Mouse (Mus musculus): Measurements from ENCODE around the gene Gm10663. TPM values are rescaled to one million over a fixed set of nuclear protein-coding genes. Genes with fewer than 3 reads are reported as not detected.
A peak's percentile ranks its signal among the peaks of the same experiment; 100 is the strongest.

Gene Gm10663
- polyA plus RNA-seq (2015; fragmentation: Nextera tagmentation; extraction: Ambion mirVana), result not detected in 2 replicates

DNA sequence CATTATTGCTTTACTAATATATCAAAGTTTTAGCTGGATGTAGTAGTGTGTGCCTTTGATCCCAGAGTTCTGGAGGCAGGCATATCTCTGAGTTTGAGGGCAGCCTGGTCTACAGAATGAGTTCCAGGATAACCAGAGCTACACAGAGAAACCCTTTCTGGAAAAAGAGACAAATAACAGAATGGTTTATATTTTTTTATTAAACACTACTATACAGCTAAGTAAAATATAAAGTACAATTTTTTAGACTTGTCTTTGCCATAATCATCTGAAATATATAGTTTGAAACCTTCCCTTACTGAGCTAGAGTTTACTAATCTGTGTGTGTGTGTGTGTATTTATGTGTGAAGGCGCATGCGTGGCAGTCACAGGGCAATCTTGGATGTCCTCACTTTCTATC, at the start of gene Gm10663:
TSS of gene Gm10663 (plus strand) at position 301 of the 400 bp plus-strand sequence.
- Histone ChIP-seq H3K9me3 (ENCODE audit: control insufficient read depth, low read length) (no peaks in the 10 kb centered on the region), H3K9ac (ENCODE audit: low read length) (no peak within 1 kb of the TSS), H3K27ac (ENCODE audit: low read length) (no peak within 1 kb of the TSS), H3K4me2 (ENCODE audit: low read depth, low read length) (peak within 1 kb of the TSS; percentile 22; the same call in 1 of the 2 replicates), H3K4me3 (ENCODE audit: low read length) (no peak within 1 kb of the TSS), H3K36me3 (ENCODE audit: control insufficient read depth, insufficient read depth, low read length) (no peaks in the 10 kb centered on the region), H3K4me1 (replicated peaks; ENCODE audit: control insufficient read depth, insufficient read depth, low read length) (no peaks in the 10 kb centered on the region), H3K27me3 (ENCODE audit: control insufficient read depth, insufficient read depth, low read depth, low read length) (no peaks in the 10 kb centered on the region)
- ATAC-seq (ENCODE audit: low read depth), result no peak
- 81% methylated on average over 2 of the region's 2 CpGs for WGBS

DNA sequence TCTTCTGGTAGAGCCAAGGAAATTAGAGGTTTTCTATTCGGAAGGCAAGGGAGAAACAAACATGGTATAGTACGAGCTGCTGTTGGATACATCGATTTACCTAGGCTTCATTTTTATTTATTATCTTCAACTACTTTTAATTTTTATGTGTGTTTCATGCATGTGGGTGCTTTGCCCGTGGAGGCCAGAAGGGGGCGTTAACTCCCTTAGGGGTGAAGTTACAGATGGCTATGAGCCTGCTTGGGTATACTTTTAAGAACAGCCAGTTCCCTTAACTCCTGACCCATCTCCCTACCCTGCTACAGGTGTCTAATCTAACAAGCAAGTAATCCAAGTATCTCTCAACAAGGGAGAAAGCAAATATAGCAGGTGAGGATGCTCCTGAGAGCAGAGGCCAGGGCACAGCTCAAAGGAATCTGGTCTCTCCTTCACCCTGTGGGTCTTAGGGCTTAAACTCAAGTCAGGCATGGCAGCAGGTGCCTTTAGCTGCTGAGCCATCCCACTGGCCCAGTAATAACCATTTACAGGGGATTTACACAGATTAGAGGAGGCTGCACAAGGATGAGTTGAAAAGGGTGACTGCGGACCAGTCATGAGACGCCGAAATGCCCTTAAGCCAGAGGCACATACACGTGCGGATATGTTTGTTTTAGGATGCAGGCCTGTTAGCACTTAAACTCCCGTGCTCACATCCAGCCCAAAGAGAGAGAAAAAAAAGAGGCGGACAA, 45.7 kb upstream of the Gm10663 start:
- no peak overlapping the region for H3K9ac ChIP-seq (ENCODE audit: low read length)
- 73% methylated on average over 12 of the region's 12 CpGs for WGBS
- H3K4me3 ChIP-seq (ENCODE audit: low read length), result no peak overlapping the region
- no peak overlapping the region for H3K4me2 ChIP-seq (ENCODE audit: low read depth, low read length)
- ATAC-seq (ENCODE audit: low read depth), result no peak
- no peak overlapping the region for H3K27ac ChIP-seq (ENCODE audit: low read length)
- H3K9me3 ChIP-seq (ENCODE audit: control insufficient read depth, low read length), result no peaks in the 10 kb centered on the region
- no peaks in the 10 kb centered on the region for H3K36me3 ChIP-seq (ENCODE audit: control insufficient read depth, insufficient read depth, low read length)
- no peaks in the 10 kb centered on the region for H3K4me1 ChIP-seq (replicated peaks; ENCODE audit: control insufficient read depth, insufficient read depth, low read length)
- H3K27me3 ChIP-seq (ENCODE audit: control insufficient read depth, insufficient read depth, low read depth, low read length), result no peaks in the 10 kb centered on the region

DNA sequence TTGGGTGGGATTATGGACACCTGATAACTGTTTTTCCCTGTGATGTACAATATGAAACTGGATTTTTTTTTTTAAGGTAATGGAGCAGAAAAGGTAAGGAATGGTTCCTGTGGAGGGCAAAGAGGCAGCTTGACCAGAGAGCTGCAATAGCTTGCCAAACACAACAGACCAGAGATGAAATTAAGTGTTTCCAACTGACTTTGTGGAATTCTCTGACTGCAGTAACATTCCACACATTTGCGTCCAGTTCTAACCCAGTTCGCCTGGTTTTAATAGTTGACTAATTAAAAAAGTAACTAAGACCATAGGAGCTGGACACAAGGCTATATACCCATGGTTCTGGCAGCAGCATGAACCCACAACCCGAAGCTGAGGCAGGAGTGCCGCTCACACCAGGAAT, 45.1 kb upstream of the Gm10663 start:
- Histone ChIP-seq H3K4me3 (ENCODE audit: low read length) (no peak overlapping the region), H3K9ac (ENCODE audit: low read length) (no peak overlapping the region), H3K4me2 (ENCODE audit: low read depth, low read length) (no peak overlapping the region), H3K27ac (ENCODE audit: low read length) (no peak overlapping the region), H3K27me3 (ENCODE audit: control insufficient read depth, insufficient read depth, low read depth, low read length) (no peaks in the 10 kb centered on the region), H3K36me3 (ENCODE audit: control insufficient read depth, insufficient read depth, low read length) (no peaks in the 10 kb centered on the region), H3K9me3 (ENCODE audit: control insufficient read depth, low read length) (no peaks in the 10 kb centered on the region), H3K4me1 (replicated peaks; ENCODE audit: control insufficient read depth, insufficient read depth, low read length) (no peaks in the 10 kb centered on the region)
- ATAC-seq (ENCODE audit: low read depth), result no peak
- WGBS, result 75% methylated on average over 4 of the region's 4 CpGs

DNA sequence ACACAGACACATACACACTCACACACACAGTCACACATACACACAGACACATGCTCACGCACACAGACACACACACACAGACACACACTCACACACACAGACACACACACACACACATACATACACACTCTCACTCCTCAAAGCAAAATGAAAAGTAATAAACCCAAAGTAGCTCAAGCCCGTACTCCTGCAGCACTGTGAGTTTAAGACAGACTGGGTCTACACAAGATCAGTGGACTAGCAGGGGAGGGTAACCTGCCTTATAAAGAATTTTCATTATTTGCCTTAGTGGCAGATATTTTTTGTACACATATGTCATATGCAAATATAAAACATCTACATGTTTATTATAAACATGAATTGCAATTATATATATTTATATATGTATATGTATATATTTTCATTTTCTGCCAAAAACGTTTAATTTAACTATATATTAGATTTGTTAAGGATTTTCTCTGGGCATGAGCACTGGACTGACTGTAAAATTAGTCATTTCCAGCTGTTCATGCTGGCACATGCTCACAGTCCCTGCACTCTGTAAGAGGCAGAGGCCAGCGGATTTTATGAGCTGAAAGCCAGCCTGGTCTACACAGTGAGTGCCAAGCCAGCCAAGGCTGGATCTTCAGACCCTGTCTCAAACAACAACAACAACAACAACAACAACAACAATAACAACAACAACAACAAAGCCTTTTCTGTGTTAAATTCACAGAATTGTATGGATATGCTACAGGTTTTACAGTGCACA, 43.9 kb upstream of the Gm10663 start:
- Histone ChIP-seq H3K4me2 (ENCODE audit: low read depth, low read length) (no peak overlapping the region), H3K9me3 (ENCODE audit: control insufficient read depth, low read length) (no peaks in the 10 kb centered on the region), H3K36me3 (ENCODE audit: control insufficient read depth, insufficient read depth, low read length) (no peaks in the 10 kb centered on the region), H3K27me3 (ENCODE audit: control insufficient read depth, insufficient read depth, low read depth, low read length) (no peaks in the 10 kb centered on the region), H3K4me1 (replicated peaks; ENCODE audit: control insufficient read depth, insufficient read depth, low read length) (no peaks in the 10 kb centered on the region), H3K27ac (ENCODE audit: low read length) (no peak overlapping the region), H3K9ac (ENCODE audit: low read length) (no peak overlapping the region), H3K4me3 (ENCODE audit: low read length) (no peak overlapping the region)
- no peak for ATAC-seq (ENCODE audit: low read depth)
- WGBS, result 60% methylated on average over 4 of the region's 4 CpGs

DNA sequence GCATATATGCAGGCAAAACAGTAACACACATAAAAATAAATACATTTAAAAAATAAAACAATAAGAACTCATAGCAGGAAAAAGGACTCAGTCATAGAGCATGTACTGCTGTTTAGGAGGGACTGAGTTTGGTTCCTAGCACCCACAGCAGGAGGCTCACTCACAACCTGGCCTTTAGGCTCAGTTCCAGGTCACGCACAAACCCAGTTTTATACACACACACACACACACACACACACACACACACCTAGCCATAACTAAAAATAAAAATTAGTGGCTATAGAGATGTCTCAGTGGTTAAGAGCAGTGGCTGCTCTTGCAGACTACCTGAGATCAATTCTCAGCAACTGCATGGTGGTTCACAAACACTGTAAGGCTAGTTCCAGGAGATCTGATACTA, 42.7 kb upstream of the Gm10663 start:
- Histone ChIP-seq H3K4me2 (ENCODE audit: low read depth, low read length) (no peak overlapping the region), H3K27me3 (ENCODE audit: control insufficient read depth, insufficient read depth, low read depth, low read length) (no peaks in the 10 kb centered on the region), H3K27ac (ENCODE audit: low read length) (no peak overlapping the region), H3K4me1 (replicated peaks; ENCODE audit: control insufficient read depth, insufficient read depth, low read length) (no peaks in the 10 kb centered on the region), H3K36me3 (ENCODE audit: control insufficient read depth, insufficient read depth, low read length) (no peaks in the 10 kb centered on the region), H3K9ac (ENCODE audit: low read length) (no peak overlapping the region), H3K9me3 (ENCODE audit: control insufficient read depth, low read length) (no peaks in the 10 kb centered on the region), H3K4me3 (ENCODE audit: low read length) (no peak overlapping the region)
- WGBS, result 95% methylated on average over 1 of the region's 1 CpGs
- no peak for ATAC-seq (ENCODE audit: low read depth)

DNA sequence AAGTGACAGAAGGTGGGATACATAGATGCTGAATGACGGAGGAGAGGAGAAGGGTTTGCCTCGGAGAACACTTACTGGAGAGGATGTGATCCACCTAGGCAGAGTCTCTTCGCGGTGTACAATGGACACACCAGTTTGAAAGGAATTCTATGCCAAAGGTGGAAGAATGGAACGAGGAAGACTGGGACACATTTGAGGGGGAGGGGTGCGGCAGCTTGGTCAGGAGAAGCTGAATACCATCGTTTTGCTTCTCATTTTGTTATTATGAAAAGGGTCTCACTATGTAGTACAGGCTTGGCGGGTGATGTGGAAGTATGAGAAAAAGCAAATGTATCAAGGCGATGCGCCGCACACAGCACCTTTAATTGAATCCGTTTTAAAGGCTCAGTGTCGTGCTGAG, 41.8 kb upstream of the Gm10663 start:
- Histone ChIP-seq H3K36me3 (ENCODE audit: control insufficient read depth, insufficient read depth, low read length) (no peaks in the 10 kb centered on the region), H3K4me3 (ENCODE audit: low read length) (no peak overlapping the region), H3K4me1 (replicated peaks; ENCODE audit: control insufficient read depth, insufficient read depth, low read length) (no peaks in the 10 kb centered on the region), H3K27ac (ENCODE audit: low read length) (no peak overlapping the region), H3K27me3 (ENCODE audit: control insufficient read depth, insufficient read depth, low read depth, low read length) (no peaks in the 10 kb centered on the region), H3K9me3 (ENCODE audit: control insufficient read depth, low read length) (no peaks in the 10 kb centered on the region), H3K9ac (ENCODE audit: low read length) (no peak overlapping the region), H3K4me2 (ENCODE audit: low read depth, low read length) (no peak overlapping the region)
- 71% methylated on average over 13 of the region's 13 CpGs for WGBS
- ATAC-seq (ENCODE audit: low read depth), result no peak

DNA sequence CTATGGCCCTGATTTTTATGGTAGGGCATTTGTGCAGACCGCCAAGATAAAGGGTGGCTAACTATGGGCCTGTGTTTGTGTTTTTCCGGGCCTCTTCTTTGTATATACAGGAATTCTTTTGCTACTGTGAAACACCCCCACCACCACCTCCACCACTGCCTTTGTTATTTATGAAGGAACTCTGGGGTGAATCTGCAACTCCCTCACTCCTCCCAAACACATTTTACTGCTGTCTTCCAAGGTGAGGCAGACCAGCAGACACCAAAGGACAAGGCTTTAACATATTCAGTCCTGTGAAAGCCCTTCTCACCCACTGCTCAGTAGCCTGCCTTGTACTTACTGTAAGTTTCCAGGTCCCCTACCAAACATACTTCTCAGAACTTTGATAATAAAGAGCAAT, 40.7 kb upstream of the Gm10663 start:
- Histone ChIP-seq H3K27me3 (ENCODE audit: control insufficient read depth, insufficient read depth, low read depth, low read length) (no peaks in the 10 kb centered on the region), H3K9me3 (ENCODE audit: control insufficient read depth, low read length) (no peaks in the 10 kb centered on the region), H3K4me3 (ENCODE audit: low read length) (no peak overlapping the region), H3K9ac (ENCODE audit: low read length) (no peak overlapping the region), H3K36me3 (ENCODE audit: control insufficient read depth, insufficient read depth, low read length) (no peaks in the 10 kb centered on the region), H3K27ac (ENCODE audit: low read length) (no peak overlapping the region), H3K4me1 (replicated peaks; ENCODE audit: control insufficient read depth, insufficient read depth, low read length) (no peaks in the 10 kb centered on the region), H3K4me2 (ENCODE audit: low read depth, low read length) (no peak overlapping the region)
- 41% methylated on average over 2 of the region's 2 CpGs for WGBS
- no peak for ATAC-seq (ENCODE audit: low read depth)

DNA sequence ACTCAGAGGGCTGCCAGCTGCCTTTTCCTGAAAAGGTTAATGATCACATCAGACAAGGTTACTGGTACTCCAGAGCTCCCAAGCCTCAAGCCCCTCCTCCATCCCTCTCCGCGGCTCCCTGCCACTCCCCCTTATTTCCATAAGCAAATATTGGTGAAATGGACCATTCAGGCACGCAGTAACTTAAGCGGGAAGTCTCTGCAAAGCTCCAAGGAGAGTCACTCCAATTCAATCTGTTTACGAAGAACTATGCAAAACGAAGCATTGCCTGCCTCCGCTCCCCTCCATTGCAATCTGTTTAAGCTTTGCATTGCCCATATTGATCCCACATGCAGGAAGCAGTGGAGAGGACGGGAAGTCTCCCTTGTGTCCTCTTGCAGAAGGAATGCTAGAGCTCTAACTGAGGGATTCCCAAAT, 37.7 kb upstream of the Gm10663 start, which contains the start of gene Apela:
TSS of gene Apela (minus strand) at position 220 of the 417 bp plus-strand sequence.
- under 1% methylated on average over 8 of the region's 8 CpGs for WGBS
- H3K9ac ChIP-seq (ENCODE audit: low read length), result no peak within 1 kb of the TSS
- H3K27me3 ChIP-seq (ENCODE audit: control insufficient read depth, insufficient read depth, low read depth, low read length), result no peaks in the 10 kb centered on the region
- no peaks in the 10 kb centered on the region for H3K4me1 ChIP-seq (replicated peaks; ENCODE audit: control insufficient read depth, insufficient read depth, low read length)
- H3K4me2 ChIP-seq (ENCODE audit: low read depth, low read length), result peak within 1 kb of the TSS; percentile 53
- peak within 1 kb of the TSS; percentile 27 for H3K4me3 ChIP-seq (ENCODE audit: low read length)
- ATAC-seq (ENCODE audit: low read depth), result peak; percentile 92
- no peaks in the 10 kb centered on the region for H3K9me3 ChIP-seq (ENCODE audit: control insufficient read depth, low read length)
- H3K27ac ChIP-seq (ENCODE audit: low read length), result no peak within 1 kb of the TSS
- H3K36me3 ChIP-seq (ENCODE audit: control insufficient read depth, insufficient read depth, low read length), result no peaks in the 10 kb centered on the region

DNA sequence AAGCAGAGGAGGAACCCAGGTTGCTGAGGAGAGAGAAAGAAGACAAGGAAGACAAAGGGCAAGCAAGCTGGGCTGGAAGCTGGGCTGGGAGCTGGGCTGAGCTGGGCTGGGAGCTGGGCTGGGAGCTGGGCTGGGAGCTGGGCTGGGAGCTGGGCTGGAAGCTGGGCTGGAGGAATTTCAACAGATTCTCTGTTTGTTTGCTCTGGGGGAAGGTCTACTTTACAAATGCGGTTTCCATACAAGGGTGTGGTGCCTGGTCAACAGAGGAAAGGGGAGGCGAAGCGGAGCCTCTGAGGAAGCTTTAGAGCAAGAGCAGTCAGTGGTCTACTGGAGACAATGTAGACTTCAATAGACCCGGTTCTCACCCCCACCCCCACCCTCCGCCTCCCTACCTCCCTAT, 28.3 kb upstream of the Gm10663 start:
- Histone ChIP-seq H3K4me1 (replicated peaks; ENCODE audit: control insufficient read depth, insufficient read depth, low read length) (no peaks in the 10 kb centered on the region), H3K9ac (ENCODE audit: low read length) (no peak overlapping the region), H3K27ac (ENCODE audit: low read length) (no peak overlapping the region), H3K4me3 (ENCODE audit: low read length) (no peak overlapping the region), H3K4me2 (ENCODE audit: low read depth, low read length) (peak overlapping the region; percentile 18; the same call in 1 of the 2 replicates), H3K27me3 (ENCODE audit: control insufficient read depth, insufficient read depth, low read depth, low read length) (no peaks in the 10 kb centered on the region), H3K9me3 (ENCODE audit: control insufficient read depth, low read length) (no peaks in the 10 kb centered on the region), H3K36me3 (ENCODE audit: control insufficient read depth, insufficient read depth, low read length) (no peaks in the 10 kb centered on the region)
- 48% methylated on average over 5 of the region's 5 CpGs for WGBS
- ATAC-seq (ENCODE audit: low read depth), result peak; percentile 72
